Mouse (Mus musculus): ENCODE results near the gene Pigv. TPM values are rescaled to one million over a fixed set of nuclear protein-coding genes. Genes with fewer than 3 reads are reported as not detected.

The Pigv gene
- total and polyA plus RNA-seq, 3 experiments: 7.9 to 12.0 TPM; not detected in 1

DNA sequence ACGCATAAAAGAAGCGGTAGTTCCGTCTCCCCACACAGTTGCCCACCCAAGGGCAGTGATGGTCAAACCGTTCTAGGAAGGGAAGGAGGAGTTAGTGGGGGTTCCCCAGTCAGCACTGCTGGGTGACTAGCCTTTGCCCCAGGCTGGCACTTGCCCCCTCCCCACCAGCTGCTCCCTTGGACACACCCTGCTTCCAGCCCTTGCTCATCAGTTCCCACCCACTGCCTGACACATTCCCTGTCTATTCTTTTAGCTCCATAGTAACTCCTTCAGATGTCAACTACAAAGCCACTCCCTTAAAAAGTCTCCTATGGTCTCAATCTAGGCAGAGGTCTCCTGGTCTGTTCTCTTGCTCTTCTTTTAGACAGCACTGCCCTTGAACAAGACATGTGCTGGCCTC lies 58.6 kb downstream of the Pigv start:
- TF ChIP-seq POLR2AphosphoS5 (IDR thresholded peaks at IDR 0.05; ENCODE audit: borderline replicate concordance, low read depth, low read length) (no peak), NRF1 (IDR thresholded peaks at IDR 0.05; ENCODE audit: insufficient read depth, low read depth, low read length, poor library complexity, severe bottlenecking) (no peak), SMC3 (IDR thresholded peaks at IDR 0.05; ENCODE audit: low read depth, low read length) (no peak), CTCF (IDR thresholded peaks at IDR 0.05 in 2 of 3, conservative IDR thresholded peaks at IDR 0.05 in 1 of 3; ENCODE audit: control insufficient read depth in 1 of 3, insufficient read depth in 1 of 3, low read depth in 2 of 3, low read length in 3 of 3, poor library complexity in 1 of 3, severe bottlenecking in 1 of 3) (no peak), BHLHE40 (IDR thresholded peaks at IDR 0.05; ENCODE audit: borderline replicate concordance, low read depth, low read length) (no peak), POLR2A (IDR thresholded peaks at IDR 0.05; ENCODE audit: control insufficient read depth in 1 of 2, insufficient read depth in 1 of 2, low read depth in 1 of 2, low read length in 2 of 2, poor library complexity in 1 of 2) (no peak), HCFC1 (IDR thresholded peaks at IDR 0.05; ENCODE audit: low read depth, low read length) (no peak), JUND (IDR thresholded peaks at IDR 0.05; ENCODE audit: low read depth, low read length) (no peak), RCOR1 (IDR thresholded peaks at IDR 0.05; ENCODE audit: low read depth, low read length) (no peak), EP300 (IDR thresholded peaks at IDR 0.05; ENCODE audit: low read depth in 1 of 2, low read length in 2 of 2) (no peak), GATA1 (IDR thresholded peaks at IDR 0.05; ENCODE audit: low read depth, low read length) (no peak), CHD2 (IDR thresholded peaks at IDR 0.05; ENCODE audit: low read length) (no peak), MEF2A (IDR thresholded peaks at IDR 0.05; ENCODE audit: extremely low read depth, insufficient replicate concordance, low read depth, low read length, poor library complexity, severe bottlenecking) (no peak), KAT2A (conservative IDR thresholded peaks at IDR 0.05; ENCODE audit: low read depth, low read length) (no peak), UBTF (IDR thresholded peaks at IDR 0.05; ENCODE audit: borderline replicate concordance, insufficient read depth, low read depth, low read length) (no peak), TCF12 (IDR thresholded peaks at IDR 0.05; ENCODE audit: low read depth, low read length) (no peak), ZNF384 (IDR thresholded peaks at IDR 0.05; ENCODE audit: low read depth, low read length) (no peak), TBP (IDR thresholded peaks at IDR 0.05; ENCODE audit: low read depth, low read length) (no peak), MXI1 (IDR thresholded peaks at IDR 0.05; ENCODE audit: low read depth, low read length) (no peak), SIN3A (IDR thresholded peaks at IDR 0.05; ENCODE audit: low read length) (no peak)
- no peaks in the 10 kb centered on the region for H3K4me1 ChIP-seq (ENCODE audit: control insufficient read depth in 1 of 2, insufficient read depth in 2 of 2, low read length in 2 of 2)
- no peaks in the 10 kb centered on the region for H3K9me3 ChIP-seq (replicated peaks; ENCODE audit: insufficient read depth, low read length)
- H3K4me3 ChIP-seq (ENCODE audit: control insufficient read depth in 1 of 2, insufficient read depth in 1 of 2, low read depth in 2 of 2, low read length in 2 of 2): no peak overlapping the region
- no peak overlapping the region for H3K9ac ChIP-seq (ENCODE audit: control insufficient read depth, low read depth, low read length, poor library complexity, severe bottlenecking)
- no peaks in the 10 kb centered on the region for H3K36me3 ChIP-seq (ENCODE audit: control insufficient read depth in 1 of 2, insufficient read depth in 2 of 2, low read length in 2 of 2)
- DNase-seq (ENCODE audit: low read depth, low spot score): no peak
- H3K27ac ChIP-seq (ENCODE audit: control insufficient read depth, low read depth, low read length): no peak overlapping the region
- no peaks in the 10 kb centered on the region for H3K79me2 ChIP-seq (ENCODE audit: control insufficient read depth, insufficient read depth, low read length, poor library complexity)
- no peaks in the 10 kb centered on the region for H3K27me3 ChIP-seq (ENCODE audit: control insufficient read depth in 1 of 2, insufficient read depth in 2 of 2, low read length in 2 of 2)

- no peak for DNase-seq (ENCODE audit: low read depth, low spot score)
- no peaks in the 10 kb centered on the region for H3K4me1 ChIP-seq (ENCODE audit: control insufficient read depth in 1 of 2, insufficient read depth in 2 of 2, low read length in 2 of 2)
- no peak overlapping the region for H3K27ac ChIP-seq (ENCODE audit: control insufficient read depth, low read depth, low read length)
- TF ChIP-seq MAX (IDR thresholded peaks at IDR 0.05; ENCODE audit: low read length) (no peak), MAZ (IDR thresholded peaks at IDR 0.05; ENCODE audit: low read depth, low read length) (no peak), MYB (IDR thresholded peaks at IDR 0.05; ENCODE audit: low read depth, low read length) (no peak), GATA1 (IDR thresholded peaks at IDR 0.05; ENCODE audit: low read depth, low read length) (no peak), USF2 (IDR thresholded peaks at IDR 0.05; ENCODE audit: borderline replicate concordance in 1 of 2, insufficient read depth in 1 of 2, low read depth in 1 of 2, low read length in 2 of 2) (no peak), ETS1 (IDR thresholded peaks at IDR 0.05; ENCODE audit: low read depth, low read length) (no peak), POLR2A (IDR thresholded peaks at IDR 0.05; ENCODE audit: control insufficient read depth in 1 of 2, insufficient read depth in 1 of 2, low read depth in 1 of 2, low read length in 2 of 2, poor library complexity in 1 of 2) (no peak), ZC3H11A (IDR thresholded peaks at IDR 0.05; ENCODE audit: low read depth, low read length) (no peak), ELF1 (IDR thresholded peaks at IDR 0.05; ENCODE audit: low read depth, low read length) (no peak), SIN3A (IDR thresholded peaks at IDR 0.05; ENCODE audit: low read length) (no peak), MYC (IDR thresholded peaks at IDR 0.05; ENCODE audit: low read depth, low read length) (no peak), ZNF384 (IDR thresholded peaks at IDR 0.05; ENCODE audit: low read depth, low read length) (no peak), MXI1 (IDR thresholded peaks at IDR 0.05; ENCODE audit: low read depth, low read length) (no peak), HCFC1 (IDR thresholded peaks at IDR 0.05; ENCODE audit: low read depth, low read length) (no peak), ZMIZ1 (IDR thresholded peaks at IDR 0.05; ENCODE audit: low read depth, low read length) (no peak), TAL1 (IDR thresholded peaks at IDR 0.05; ENCODE audit: low read length) (no peak), UBTF (IDR thresholded peaks at IDR 0.05; ENCODE audit: borderline replicate concordance, insufficient read depth, low read depth, low read length) (no peak), TBP (IDR thresholded peaks at IDR 0.05; ENCODE audit: low read depth, low read length) (no peak)
- H3K79me2 ChIP-seq (ENCODE audit: control insufficient read depth, insufficient read depth, low read length, poor library complexity): no peaks in the 10 kb centered on the region
- H3K4me3 ChIP-seq (ENCODE audit: control insufficient read depth in 1 of 2, insufficient read depth in 1 of 2, low read depth in 2 of 2, low read length in 2 of 2): no peak overlapping the region
- H3K9me3 ChIP-seq (replicated peaks; ENCODE audit: insufficient read depth, low read length): no peaks in the 10 kb centered on the region
- no peak overlapping the region for H3K9ac ChIP-seq (ENCODE audit: control insufficient read depth, low read depth, low read length, poor library complexity, severe bottlenecking)
- H3K27me3 ChIP-seq (ENCODE audit: control insufficient read depth in 1 of 2, insufficient read depth in 2 of 2, low read length in 2 of 2): no peaks in the 10 kb centered on the region
- H3K36me3 ChIP-seq (ENCODE audit: control insufficient read depth in 1 of 2, insufficient read depth in 2 of 2, low read length in 2 of 2): no peaks in the 10 kb centered on the region
These were observed 59.4 kb downstream of the Pigv start for GRCm38 (mm10) chr4:133613026-133613425.
